7 mouse cellular contexts compared by ENCODE assay signal in the genomic region with DNA sequence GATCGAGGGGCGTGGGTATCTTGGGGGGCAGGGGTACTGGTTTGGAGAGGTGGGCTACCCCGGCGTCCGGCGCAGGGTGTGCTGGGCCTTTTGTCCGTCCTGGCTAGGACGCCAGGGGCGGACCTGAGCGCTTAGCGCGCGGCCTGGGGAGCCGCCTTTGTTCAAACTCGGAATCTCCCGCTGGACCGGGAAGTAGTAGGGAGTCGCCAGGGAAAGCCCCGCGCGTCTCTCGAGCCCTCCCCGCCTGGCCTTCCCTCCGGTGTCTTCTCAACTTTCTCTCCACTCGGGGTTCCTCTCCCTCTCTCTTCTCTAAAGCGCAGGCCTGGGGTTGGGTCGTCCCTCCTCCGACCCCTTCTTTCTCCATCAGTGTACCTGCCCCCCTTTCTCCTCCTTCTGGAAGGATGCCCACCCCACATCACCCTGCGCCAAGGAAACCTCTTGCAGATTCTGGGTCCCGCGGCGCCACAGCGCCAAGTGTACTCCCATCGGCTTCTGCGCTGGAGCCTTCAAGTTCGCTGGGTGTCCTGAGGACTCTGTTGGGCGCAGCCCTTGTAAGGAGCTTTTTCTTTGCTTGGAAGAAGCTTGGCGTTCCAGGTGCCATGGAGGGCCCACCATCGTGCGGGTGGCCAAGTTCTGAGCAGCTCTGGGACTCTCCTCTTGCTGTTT. TPM values are rescaled to one million over a fixed set of nuclear protein-coding genes. Genes with fewer than 3 reads are reported as not detected.
DNase-seq lines count a peak whose midpoint lies in the region; ATAC-seq and TF ChIP-seq lines count a peak whose summit lies in the region.

No protein-coding gene starts in this region.

- H3K9ac ChIP-seq in embryonic facial prominence, embryonic 11.5 days (replicated peaks; ENCODE audit: low read length) = peak overlapping the region; percentile 94
- H3K9ac ChIP-seq in heart, adult 2 months (ENCODE audit: low read depth, low read length) = peak overlapping the region; percentile 91
- H3K9ac ChIP-seq in liver, adult 2 months (ENCODE audit: low read depth, low read length) = peak overlapping the region; percentile 93
- H3K9ac ChIP-seq in neural tube, embryonic 11.5 days (ENCODE audit: low read length) = peak overlapping the region; percentile 86

- no peaks in the 10 kb centered on the region for H3K36me3 ChIP-seq in embryonic facial prominence, embryonic 11.5 days (replicated peaks; ENCODE audit: control insufficient read depth, insufficient read depth, low read depth, low read length)
- H3K36me3 ChIP-seq in heart, adult 2 months (ENCODE audit: control insufficient read depth, insufficient read depth, low read length) = peaks cover 12% of the 10 kb centered on the region
- H3K36me3 ChIP-seq in kidney, adult 2 months (ENCODE audit: control insufficient read depth, insufficient read depth, low read length) = no peaks in the 10 kb centered on the region
- H3K36me3 ChIP-seq in liver, adult 2 months (ENCODE audit: control insufficient read depth, insufficient read depth, low read length) = no peaks in the 10 kb centered on the region
- H3K36me3 ChIP-seq in neural tube, embryonic 11.5 days (ENCODE audit: control insufficient read depth, insufficient read depth, low read length) = no peaks in the 10 kb centered on the region; the same call in 1 of the 2 replicates

- DNase-seq in adrenal gland, adult (ENCODE audit: inconsistent age in 2 of 2, low spot score in 1 of 2) = peak; percentile 67 to 86
- DNase-seq in embryonic facial prominence, embryonic 11.5 days (ENCODE audit: low spot score) = peak; percentile 74
- DNase-seq in heart, adult 2 months = peak; percentile 82 to 86
- DNase-seq in kidney, adult 2 months = peak; percentile 67
- no peak for DNase-seq in liver, adult 2 months (ENCODE audit: extremely low read depth, low read depth, low spot score)
- DNase-seq in neural tube, embryonic 11.5 days (ENCODE audit: low spot score) = peak; percentile 73
- DNase-seq in urinary bladder, adult 2 months (ENCODE audit: low spot score) = peak; percentile 49

- H3K9me3 ChIP-seq in embryonic facial prominence, embryonic 11.5 days (replicated peaks; ENCODE audit: control insufficient read depth, low read length) = no peaks in the 10 kb centered on the region
- no peaks in the 10 kb centered on the region for H3K9me3 ChIP-seq in neural tube, embryonic 11.5 days (ENCODE audit: control insufficient read depth, low read length)

- H3K27me3 ChIP-seq in embryonic facial prominence, embryonic 11.5 days (ENCODE audit: control insufficient read depth, insufficient read depth, low read length) = no peaks in the 10 kb centered on the region
- no peaks in the 10 kb centered on the region for H3K27me3 ChIP-seq in heart, adult 2 months (ENCODE audit: control insufficient read depth, insufficient read depth, low read length)
- no peaks in the 10 kb centered on the region for H3K27me3 ChIP-seq in kidney, adult 2 months (replicated peaks; ENCODE audit: control insufficient read depth, insufficient read depth, low read length)
- 0 out of 2 replicates have a peak, but pooled peaks cover 4% of the 10 kb centered on the region for H3K27me3 ChIP-seq in liver, adult 2 months (ENCODE audit: control insufficient read depth, insufficient read depth, low read length)
- no peaks in the 10 kb centered on the region for H3K27me3 ChIP-seq in neural tube, embryonic 11.5 days (ENCODE audit: control insufficient read depth, insufficient read depth, low read length)

- peak overlapping the region; percentile 85 for H3K4me3 ChIP-seq in embryonic facial prominence, embryonic 11.5 days (ENCODE audit: low read depth, low read length)
- peak overlapping the region; percentile 87 for H3K4me3 ChIP-seq in heart, adult 2 months
- H3K4me3 ChIP-seq in kidney, adult 2 months (ENCODE audit: insufficient read depth, low read depth, low read length) = peak overlapping the region; percentile 97
- H3K4me3 ChIP-seq in liver, adult 2 months (ENCODE audit: insufficient read depth, low read depth, low read length) = peak overlapping the region; percentile 98
- peak overlapping the region; percentile 80 for H3K4me3 ChIP-seq in neural tube, embryonic 11.5 days (ENCODE audit: low read depth, low read length)

- TF ChIP-seq EP300 in heart, adult 2 months (IDR thresholded peaks at IDR 0.05; ENCODE audit: insufficient read depth, low read depth, low read length) = no peak

- peaks cover 3% of the 10 kb centered on the region; the same call in 1 of the 2 replicates for H3K4me1 ChIP-seq in embryonic facial prominence, embryonic 11.5 days (ENCODE audit: control insufficient read depth, insufficient read depth, low read length)
- peaks cover 25% of the 10 kb centered on the region for H3K4me1 ChIP-seq in heart, adult 2 months (ENCODE audit: control insufficient read depth, insufficient read depth, low read length)
- H3K4me1 ChIP-seq in kidney, adult 2 months (ENCODE audit: control insufficient read depth, insufficient read depth, low read length) = no peaks in the 10 kb centered on the region
- no peaks in the 10 kb centered on the region for H3K4me1 ChIP-seq in liver, adult 2 months (ENCODE audit: control insufficient read depth, insufficient read depth, low read length)
- H3K4me1 ChIP-seq in neural tube, embryonic 11.5 days (ENCODE audit: control insufficient read depth, insufficient read depth, low read length) = peaks cover 18% of the 10 kb centered on the region

- ATAC-seq in embryonic facial prominence, embryonic 11.5 days (replicated peaks; ENCODE audit: insufficient number of reproducible peaks, low FRiP score, low TSS enrichment, low read depth) = peak; percentile 84
- ATAC-seq in neural tube, embryonic 11.5 days (ENCODE audit: insufficient read depth, low FRiP score, low TSS enrichment) = peak; percentile 74

- intact Hi-C loops in heart, adult 2 months (cut with DNase I) = loop anchor here (10.0 kb wide), 1 partner anchor 646 kb away; a partner anchor contains a TSS

- WGBS in embryonic facial prominence, embryonic 11.5 days = under 1% methylated on average over 40 of the region's 40 CpGs
- WGBS in heart, adult 2 months = under 1% methylated on average over 40 of the region's 40 CpGs
- 1% methylated on average over 40 of the region's 40 CpGs for WGBS in kidney, adult 2 months
- under 1% methylated on average over 39 of the region's 40 CpGs for WGBS in liver, adult 2 months
- WGBS in neural tube, embryonic 11.5 days = under 1% methylated on average over 40 of the region's 40 CpGs

- peak overlapping the region; percentile 46 for H3K4me2 ChIP-seq in embryonic facial prominence, embryonic 11.5 days (ENCODE audit: low read depth, low read length)
- H3K4me2 ChIP-seq in neural tube, embryonic 11.5 days (ENCODE audit: low read depth) = peak overlapping the region; percentile 85

- TF ChIP-seq POLR2A in heart, adult 2 months (IDR thresholded peaks at IDR 0.05; ENCODE audit: insufficient read depth, low read depth, low read length) = 0 out of 2 replicates have a peak, but pooled peaks have one; percentile 46
- TF ChIP-seq POLR2A in kidney, adult 2 months (IDR thresholded peaks at IDR 0.05; ENCODE audit: low read depth, low read length) = no peak
- no peak for TF ChIP-seq POLR2A in liver, adult 2 months (IDR thresholded peaks at IDR 0.05; ENCODE audit: extremely low read depth, insufficient read depth, low read length)

- peak; percentile 63 for TF ChIP-seq CTCF in heart, adult 2 months (IDR thresholded peaks at IDR 0.05)
- no peak for TF ChIP-seq CTCF in kidney, adult 2 months (conservative IDR thresholded peaks at IDR 0.05; ENCODE audit: insufficient read depth, insufficient read length, low read depth, low read length)
- TF ChIP-seq CTCF in liver, adult 2 months (IDR thresholded peaks at IDR 0.05; ENCODE audit: low read depth, low read length) = no peak

- peak overlapping the region; percentile 81 for H3K27ac ChIP-seq in embryonic facial prominence, embryonic 11.5 days (replicated peaks; ENCODE audit: low read depth, low read length)
- peak overlapping the region; percentile 82 for H3K27ac ChIP-seq in heart, adult 2 months
- no peak overlapping the region for H3K27ac ChIP-seq in kidney, adult 2 months (ENCODE audit: insufficient read depth, low read depth, low read length)
- peak overlapping the region; percentile 60 for H3K27ac ChIP-seq in liver, adult 2 months (replicated peaks; ENCODE audit: insufficient read depth, low read depth, low read length)
- peak overlapping the region; percentile 51 for H3K27ac ChIP-seq in neural tube, embryonic 11.5 days (ENCODE audit: low read depth, low read length)

- H3K79me2 ChIP-seq in heart, adult 2 months (replicated peaks; ENCODE audit: control insufficient read depth, insufficient read depth, low read length) = peaks cover 7% of the 10 kb centered on the region
- H3K79me2 ChIP-seq in liver, adult 2 months (ENCODE audit: control insufficient read depth, insufficient read depth, low read length) = no peaks in the 10 kb centered on the region

RNA-seq across cellular contexts. Expression of a gene that starts 1.1 kb away (rescaled TPM):
- polyA plus RNA-seq in embryonic facial prominence, embryonic 11.5 days (2014; fragmentation: Nextera tagmentation; extraction: Ambion mirVana) = 105 and 110 TPM in 2 replicates
- 10 to 100 TPM; 28.7 to 41.0 TPM for total RNA-seq in heart, adult 2 months (2021)
- polyA plus RNA-seq in heart, adult 2 months (2012; rRNA removed) = 69.4 and 92.3 TPM in 2 replicates
- 24.0 and 29.2 TPM in 2 replicates for polyA plus RNA-seq in kidney, adult 2 months (2012; rRNA removed)
- 7.8 and 9.7 TPM in 2 replicates for total RNA-seq in liver, adult 2 months (2014; rRNA removed)
- polyA plus RNA-seq in liver, adult 2 months (2012; rRNA removed) = 7.2 and 9.1 TPM in 2 replicates
- 90.5 and 93.5 TPM in 2 replicates for polyA plus RNA-seq in neural tube, embryonic 11.5 days (2014; fragmentation: Nextera tagmentation; extraction: Ambion mirVana)
- 32.2 and 43.4 TPM in 2 replicates for polyA plus RNA-seq in urinary bladder, adult 2 months (2012; rRNA removed)
